ENCODE assay signal across 8 mouse cellular contexts in genomic region chr10:41809771-41810563, GRCm38 (mm10). TPM values are rescaled to one million over a fixed set of nuclear protein-coding genes. Genes with fewer than 3 reads are reported as not detected.
DNase-seq lines count a peak whose midpoint lies in the region; ATAC-seq and TF ChIP-seq lines count a peak whose summit lies in the region.

TSS of gene Cep57l1 (minus strand) at chr10:41809871.
TSS of gene Sesn1 (plus strand) at chr10:41809935.

- in situ Hi-C loops in ES-E14 (cut with MboI; ENCODE audit: low sequenced_read_pairs in 2 of 2, unreplicated experiment in 2 of 2) = no loop called here

- intact Hi-C loops in heart, postnatal 36 days (cut with DNase I) = loop anchor here (1.0 to 10.0 kb wide), 6 partner anchors 291 to 952 kb away; partner anchors contain the start of genes Ak9, Cd164, Fig4 and Foxo3

- under 1% methylated on average over 63 of the region's 69 CpGs for WGBS in forebrain, embryonic 16.5 days
- WGBS in lung, embryonic 14.5 days = under 1% methylated on average over 67 of the region's 69 CpGs
- under 1% methylated on average over 65 of the region's 69 CpGs for WGBS in olfactory bulb, adult 2 months
- WGBS in thymus, adult 2 months = under 1% methylated on average over 69 of the region's 69 CpGs

- H3K9ac ChIP-seq in ES-E14 (ENCODE audit: insufficient read depth, low read depth, low read length, poor library complexity, severe bottlenecking) = peak within 1 kb of the TSS; percentile 94
- H3K9ac ChIP-seq in forebrain, embryonic 16.5 days (replicated peaks; ENCODE audit: low read depth, low read length) = peak within 1 kb of the TSS; percentile 67
- peak within 1 kb of the TSS; percentile 73 for H3K9ac ChIP-seq in lung, embryonic 14.5 days

- peak; percentile 93 for ATAC-seq in forebrain, embryonic 16.5 days
- ATAC-seq in lung, embryonic 14.5 days (ENCODE audit: insufficient read depth) = peak; percentile 98

- H3K9me3 ChIP-seq in ES-E14 (ENCODE audit: control insufficient read depth, insufficient read depth, low read depth, low read length) = peaks cover under 1% of the 10 kb centered on the region; the same call in 1 of the 2 replicates
- peaks cover 4% of the 10 kb centered on the region for H3K9me3 ChIP-seq in forebrain, embryonic 16.5 days (ENCODE audit: control insufficient read depth, low read length)
- no peaks in the 10 kb centered on the region for H3K9me3 ChIP-seq in lung, embryonic 14.5 days (ENCODE audit: low read depth, low read length)

- H3K27ac ChIP-seq in ES-E14 (ENCODE audit: insufficient read depth, low read depth, low read length, poor library complexity, severe bottlenecking) = peak within 1 kb of the TSS; percentile 35; the same call in 1 of the 2 replicates
- H3K27ac ChIP-seq in forebrain, embryonic 16.5 days (ENCODE audit: low read length) = peak within 1 kb of the TSS; percentile 89
- H3K27ac ChIP-seq in layer of hippocampus, adult 2 months = peak within 1 kb of the TSS; percentile 98
- H3K27ac ChIP-seq in lung, embryonic 14.5 days (ENCODE audit: low read depth) = peak within 1 kb of the TSS; percentile 96
- peak within 1 kb of the TSS; percentile 96 for H3K27ac ChIP-seq in olfactory bulb, adult 2 months (ENCODE audit: insufficient read depth, low read depth, low read length)
- H3K27ac ChIP-seq in thymus, adult 2 months (ENCODE audit: control insufficient read depth, insufficient read depth, low read length) = peak within 1 kb of the TSS; percentile 78

- peak; percentile 94 for DNase-seq in ES-E14 (ENCODE audit: low read depth, low spot score)
- DNase-seq in cerebellum, adult 11-12 months = peak; percentile 92
- DNase-seq in heart, postnatal 36 days = peak; percentile 91 to 95
- peak; percentile 89 to 91 for DNase-seq in layer of hippocampus, adult 2 months (ENCODE audit: low spot score in 2 of 2)
- DNase-seq in lung, embryonic 14.5 days = peak; percentile 97
- DNase-seq in thymus, adult 2 months = peak; percentile 90

- peaks cover 0 to 3% of the 10 kb centered on the region in 2 experiments; a peak in 2 of 4 replicates for H3K4me1 ChIP-seq in ES-E14 (ENCODE audit: control insufficient read depth in 2 of 2, insufficient read depth in 2 of 2, low read length in 2 of 2, poor library complexity in 1 of 2)
- peaks cover 25% of the 10 kb centered on the region for H3K4me1 ChIP-seq in forebrain, embryonic 16.5 days (replicated peaks; ENCODE audit: control insufficient read depth, insufficient read depth, low read length)
- peaks cover 14% of the 10 kb centered on the region for H3K4me1 ChIP-seq in lung, embryonic 14.5 days (ENCODE audit: insufficient read depth)
- peaks cover 5% of the 10 kb centered on the region for H3K4me1 ChIP-seq in olfactory bulb, adult 2 months (ENCODE audit: control insufficient read depth, insufficient read depth, low read length)
- peaks cover 12% of the 10 kb centered on the region for H3K4me1 ChIP-seq in thymus, adult 2 months (replicated peaks; ENCODE audit: control insufficient read depth, insufficient read depth, low read length)

- H3K4me2 ChIP-seq in forebrain, embryonic 16.5 days (ENCODE audit: low read length) = peak within 1 kb of the TSS; percentile 87
- peak within 1 kb of the TSS; percentile 81 for H3K4me2 ChIP-seq in lung, embryonic 14.5 days

- TF ChIP-seq POLR2A in olfactory bulb, adult 2 months (IDR thresholded peaks at IDR 0.05; ENCODE audit: insufficient read depth, low read depth, low read length) = peak; percentile 8
- TF ChIP-seq POLR2A in thymus, adult 2 months (IDR thresholded peaks at IDR 0.05; ENCODE audit: control insufficient read depth, extremely low read depth, insufficient read depth, low read length, poor library complexity) = peak; percentile 45

- TF ChIP-seq CTCF in layer of hippocampus, adult 2 months (conservative IDR thresholded peaks at IDR 0.05) = peak; percentile 54
- peak; percentile 11 for TF ChIP-seq CTCF in lung, embryonic 14.5 days (IDR thresholded peaks at IDR 0.05; ENCODE audit: low read depth)
- no peak for TF ChIP-seq CTCF in olfactory bulb, adult 2 months (IDR thresholded peaks at IDR 0.05; ENCODE audit: insufficient read depth, low read depth, low read length)
- TF ChIP-seq CTCF in thymus, adult 2 months (IDR thresholded peaks at IDR 0.05; ENCODE audit: borderline replicate concordance, control insufficient read depth, extremely low read depth, insufficient read depth, low read length, poor library complexity) = peak; percentile 49; the same call in 1 of the 2 replicates

- peaks cover 3% of the 10 kb centered on the region for H3K36me3 ChIP-seq in ES-E14 (ENCODE audit: control insufficient read depth, insufficient read depth, low read length, poor library complexity, severe bottlenecking)
- no peaks in the 10 kb centered on the region for H3K36me3 ChIP-seq in forebrain, embryonic 16.5 days (ENCODE audit: control insufficient read depth, insufficient read depth)
- H3K36me3 ChIP-seq in lung, embryonic 14.5 days (ENCODE audit: insufficient read depth) = no peaks in the 10 kb centered on the region
- H3K36me3 ChIP-seq in thymus, adult 2 months (ENCODE audit: control insufficient read depth, insufficient read depth, low read length) = no peaks in the 10 kb centered on the region

- no peaks in the 10 kb centered on the region for H3K27me3 ChIP-seq in forebrain, embryonic 16.5 days (replicated peaks; ENCODE audit: control insufficient read depth, insufficient read depth, low read length)
- H3K27me3 ChIP-seq in lung, embryonic 14.5 days (ENCODE audit: insufficient read depth, low read length) = no peaks in the 10 kb centered on the region
- H3K27me3 ChIP-seq in thymus, adult 2 months (ENCODE audit: control insufficient read depth, insufficient read depth, low read length) = no peaks in the 10 kb centered on the region

- peak within 1 kb of the TSS; percentile 83 to 87 for H3K4me3 ChIP-seq in ES-E14 (ENCODE audit: insufficient read depth in 1 of 2, low read depth in 1 of 2, low read length in 2 of 2, poor library complexity in 1 of 2, severe bottlenecking in 1 of 2)
- H3K4me3 ChIP-seq in forebrain, embryonic 16.5 days (replicated peaks; ENCODE audit: low read length) = peak within 1 kb of the TSS; percentile 61
- H3K4me3 ChIP-seq in layer of hippocampus, adult 2 months = peak within 1 kb of the TSS; percentile 91
- H3K4me3 ChIP-seq in lung, embryonic 14.5 days (ENCODE audit: low read depth, low read length) = peak within 1 kb of the TSS; percentile 69
- peak within 1 kb of the TSS; percentile 71 for H3K4me3 ChIP-seq in olfactory bulb, adult 2 months (ENCODE audit: insufficient read depth, low read depth, low read length)
- H3K4me3 ChIP-seq in thymus, adult 2 months (ENCODE audit: control insufficient read depth, insufficient read depth, low read length) = peak within 1 kb of the TSS; percentile 90

TF ChIP-seq in ES-E14, 5 proteins besides CTCF, POLR2A, EP300 and RAD21:
- peak; percentile 36; the same call in 1 of the 2 replicates for TF ChIP-seq HCFC1 (IDR thresholded peaks at IDR 0.05; ENCODE audit: borderline replicate concordance, insufficient read depth, low read length)
- TF ChIP-seq MAFK (IDR thresholded peaks at IDR 0.05; ENCODE audit: insufficient read depth, low read depth, low read length) = no peak
- no peak for TF ChIP-seq CHD2 (IDR thresholded peaks at IDR 0.05; ENCODE audit: low read depth, low read length)
- no peak for TF ChIP-seq ZNF384 (IDR thresholded peaks at IDR 0.05; ENCODE audit: low read depth, low read length)

RNA-seq across cellular contexts. Expression of gene Cep57l1, which starts in this region (rescaled TPM):
- 29.3 and 32.0 TPM in 2 replicates for total RNA-seq in ES-E14 (2012; rRNA removed)
- polyA plus RNA-seq in forebrain, embryonic 16.5 days (2015; fragmentation: Nextera tagmentation; extraction: Ambion mirVana) = 19.5 and 21.3 TPM in 2 replicates
- 1 to 10 TPM; 2.9 to 3.7 TPM for total RNA-seq in heart, postnatal 36 days (2021)
- total RNA-seq in layer of hippocampus, adult 2 months (2021) = 1 to 10 TPM; 8.5 to 8.6 TPM
- 23.2 and 25.3 TPM in 2 replicates for polyA plus RNA-seq in lung, embryonic 14.5 days (2014; fragmentation: Nextera tagmentation; extraction: Ambion mirVana)
- polyA plus RNA-seq in olfactory bulb, adult 2 months (2012; ENCODE audit: insufficient read depth, insufficient read length, low replicate concordance, missing spikeins) = not detected in 2 replicates
- polyA plus RNA-seq in thymus, adult 2 months (2012; rRNA removed) = 5.7 and 6.5 TPM in 2 replicates

RNA-seq across cellular contexts. Expression of gene Sesn1, which starts in this region (rescaled TPM):
- total RNA-seq in ES-E14 (2012; rRNA removed) = 6.8 and 10.0 TPM in 2 replicates
- 49.6 and 61.2 TPM in 2 replicates for polyA plus RNA-seq in forebrain, embryonic 16.5 days (2015; fragmentation: Nextera tagmentation; extraction: Ambion mirVana)
- total RNA-seq in heart, postnatal 36 days (2021) = 100 to 1,000 TPM; 118 to 224 TPM
- 10 to 100 TPM; 51.4 to 55.3 TPM for total RNA-seq in layer of hippocampus, adult 2 months (2021)
- 30.5 and 32.5 TPM in 2 replicates for polyA plus RNA-seq in lung, embryonic 14.5 days (2014; fragmentation: Nextera tagmentation; extraction: Ambion mirVana)
- polyA plus RNA-seq in olfactory bulb, adult 2 months (2012; ENCODE audit: insufficient read depth, insufficient read length, low replicate concordance, missing spikeins) = 184 TPM in 1 of 2 replicates, not detected in the other
- polyA plus RNA-seq in thymus, adult 2 months (2012; rRNA removed) = 49.7 and 51.7 TPM in 2 replicates

Comparison
In these comparisons a context has a peak if more than half of its experiments do, and no peak if none do; other contexts are left out.
1. Peak in every context shown above with its lines: DNase-seq, ATAC-seq, H3K4me3 ChIP-seq and H3K27ac ChIP-seq.
2. H3K27ac ChIP-seq: peak in every context shown above with its lines; median percentile 98 in layer of hippocampus, adult 2 months; 96 in lung, embryonic 14.5 days; 96 in olfactory bulb, adult 2 months; 89 in forebrain, embryonic 16.5 days; 78 in thymus, adult 2 months; 35 in ES-E14.